Mouse (Mus musculus) E14TG2a.4 (cell line): ENCODE data around the gene Crim1.

Experiments
- CTCF ChIP-seq: conservative IDR thresholded peaks from 2 replicates; pipeline ENCODE4 v1.5.1; 2014; ENCODE audit warnings: low read length
- NANOG ChIP-seq: IDR thresholded peaks from 2 replicates; pipeline ENCODE4 v1.6.1; 2014; ENCODE audit warnings: borderline replicate concordance, low read length, mixed read lengths
- POU5F1 ChIP-seq: IDR thresholded peaks from 2 replicates; pipeline ENCODE4 v1.6.1; 2014; ENCODE audit warnings: low read length, borderline replicate concordance

- TF ChIP-seq CTCF: no peak
- no peak for TF ChIP-seq NANOG
- no peak for TF ChIP-seq POU5F1
Observed at GRCm38 (mm10) chr17:78328287-78328686, 128.2 kb downstream of the Crim1 start.
